Mouse (Mus musculus): ENCODE results near the gene Lipm.

Lipm gene

DNA sequence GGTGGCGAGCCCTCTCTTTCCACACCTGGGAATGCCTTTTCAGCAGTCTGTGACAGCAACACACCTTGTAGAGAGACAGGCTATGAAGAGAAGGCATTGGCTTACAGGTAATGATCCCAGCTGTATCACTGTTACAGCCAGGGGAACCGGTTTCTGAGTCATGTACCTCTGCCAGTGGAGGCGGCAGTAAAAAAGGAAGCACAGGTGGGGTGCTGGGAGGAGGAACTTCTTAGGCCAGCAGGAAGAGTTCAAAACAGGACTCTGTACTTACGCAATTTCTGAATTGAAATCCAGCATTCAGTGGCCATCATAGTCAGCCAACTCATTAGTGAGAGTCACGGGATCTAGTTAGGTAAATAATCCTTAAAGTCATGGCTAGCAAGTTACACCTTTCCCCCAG, 65.2 kb downstream of the Lipm start, which contains the start of gene Ankrd22:
Ankrd22 (minus strand) TSS at position 163 of the 400 bp plus-strand sequence.
- no peak for DNase-seq (ENCODE audit: low spot score in 2 of 2)

DNA sequence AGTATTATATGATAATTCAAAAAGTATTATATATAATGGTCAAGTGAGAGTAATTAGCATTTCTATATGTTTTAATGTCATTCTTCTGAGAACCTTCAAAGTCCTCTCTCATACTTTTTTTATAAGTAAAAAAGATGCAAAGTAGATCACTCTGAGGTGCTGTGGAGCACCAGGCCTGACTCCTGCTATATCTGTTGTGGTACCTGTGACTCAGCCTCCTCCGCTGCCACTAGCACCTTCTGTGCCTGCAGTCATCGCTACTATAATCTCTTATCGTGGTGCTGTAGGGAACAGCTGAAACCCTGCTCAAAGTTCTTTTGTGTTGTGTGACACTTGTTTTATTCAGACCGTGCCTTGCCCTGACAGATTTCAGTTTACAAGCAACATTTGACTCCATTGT, 65.7 kb downstream of the Lipm start:
- no peak for DNase-seq (ENCODE audit: low spot score in 2 of 2)

DNA sequence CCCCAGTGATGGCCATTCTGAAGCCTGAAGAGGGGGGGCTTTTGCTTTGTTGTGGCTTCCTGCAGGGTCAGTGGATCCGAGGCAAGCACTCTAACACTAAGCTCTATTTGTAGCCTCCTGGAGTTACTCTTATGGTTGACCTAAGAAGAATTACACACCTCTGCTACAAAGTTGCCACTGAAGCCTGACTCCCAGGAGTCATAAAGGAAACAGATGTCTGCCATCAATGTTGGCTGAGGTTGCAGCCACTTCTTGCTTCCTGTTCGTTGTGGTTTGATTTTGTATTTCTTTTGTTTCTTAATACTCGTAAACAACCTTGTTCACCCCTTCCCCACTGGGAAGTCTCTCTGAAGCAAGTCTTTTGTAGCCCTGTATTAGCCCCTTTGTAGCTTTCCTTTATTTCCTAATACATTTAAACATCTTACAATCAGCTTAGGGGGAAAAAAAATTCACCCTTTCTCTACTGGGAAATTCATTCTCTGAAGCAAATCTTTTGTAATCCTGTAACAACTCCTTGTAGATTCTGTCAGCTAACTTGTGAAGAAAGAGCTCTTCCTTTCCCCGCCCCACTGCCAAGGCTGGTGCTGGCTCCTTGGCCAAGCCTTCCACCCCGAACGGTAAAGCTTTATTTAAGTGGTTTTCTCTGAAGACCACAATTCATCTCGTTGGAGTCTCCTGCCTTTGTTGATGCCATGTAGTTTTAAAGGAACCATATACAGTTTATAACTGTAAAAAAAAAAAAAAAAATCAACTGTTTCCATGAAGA, 67.3 kb downstream of the Lipm start:
- no peak for DNase-seq (ENCODE audit: low spot score in 2 of 2)

DNA sequence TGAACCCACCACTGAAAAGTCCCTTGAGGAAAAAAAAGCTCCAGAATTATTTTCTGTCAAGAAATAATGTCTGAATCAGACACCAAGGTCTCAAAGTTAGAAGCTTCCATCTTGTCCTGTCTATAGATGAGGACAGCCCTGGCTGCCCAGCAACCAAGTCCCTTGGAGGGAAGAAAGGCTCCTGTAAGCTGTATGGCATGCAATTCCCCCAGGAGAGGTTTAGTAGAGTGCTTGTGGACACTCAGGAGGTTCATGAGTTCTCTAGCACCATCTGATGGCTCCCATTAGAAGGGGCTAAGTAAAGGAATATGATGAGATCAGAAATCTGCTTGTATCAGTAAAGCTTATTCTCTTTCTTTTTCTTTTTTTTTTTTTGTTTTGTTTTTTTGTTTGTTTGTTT, 68.4 kb downstream of the Lipm start:
- no peak for DNase-seq (ENCODE audit: low spot score in 2 of 2)

DNA sequence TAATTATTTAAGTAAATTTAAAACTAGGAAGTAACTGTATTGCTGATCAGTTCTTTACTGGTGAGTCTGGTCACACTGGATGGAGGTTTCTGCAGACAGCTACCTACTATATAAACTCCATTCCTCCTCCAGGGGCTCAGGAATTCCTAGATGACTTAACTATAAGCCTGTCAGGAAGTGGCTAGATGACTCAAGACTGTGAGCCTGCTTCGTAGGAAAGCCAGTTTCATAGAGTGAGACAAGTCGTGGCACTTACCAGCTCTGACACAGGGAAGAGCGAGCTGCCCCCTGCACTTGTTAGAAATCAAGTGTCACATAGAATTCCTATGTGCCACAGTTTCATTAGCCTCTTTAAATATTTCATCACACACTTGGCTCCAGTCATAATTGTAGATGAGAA, 70.4 kb downstream of the Lipm start:
- DNase-seq (ENCODE audit: low spot score in 2 of 2), result no peak

All from right cerebral cortex, postnatal 10 days (tissue).